Mouse (Mus musculus): ENCODE measurements around the gene Olfr825. TPM values are rescaled to one million over a fixed set of nuclear protein-coding genes. Genes with fewer than 3 reads are reported as not detected.
"Not testable (repeated sequence)": the region's sequence is repeated elsewhere in the genome, so short reads cannot be mapped to it uniquely, and the experiment has no call there.

Gene Olfr825
- polyA plus RNA-seq, 1 experiment from 2014 or later: not detected

GRCm38 (mm10) chr10:130115283-130115682, 51.3 kb downstream of the Olfr825 start, which contains the start of gene Olfr823:
Gene Olfr823 (minus strand): TSS chr10:130115383.
- H3K4me2 ChIP-seq (ENCODE audit: low read length); H3K27me3 ChIP-seq (replicated peaks; ENCODE audit: control insufficient read depth, insufficient read depth, low read length); H3K4me3 ChIP-seq (ENCODE audit: low read depth, low read length); H3K36me3 ChIP-seq (ENCODE audit: control insufficient read depth, insufficient read depth, low read length); H3K27ac ChIP-seq (ENCODE audit: low read depth, low read length); H3K9ac ChIP-seq (ENCODE audit: low read length); H3K4me1 ChIP-seq (ENCODE audit: control insufficient read depth, insufficient read depth, low read length); ATAC-seq; DNase-seq (ENCODE audit: low spot score); H3K9me3 ChIP-seq (replicated peaks; ENCODE audit: control insufficient read depth, low read length): not testable (repeated sequence)
- WGBS: 95% methylated on average over 1 of the region's 1 CpGs

Other genes with a start within 250 kb of the Olfr825 start
- gene Olfr818, start 217.7 kb downstream of the Olfr825 start, polyA plus RNA-seq (2014; fragmentation: Nextera tagmentation; extraction: Ambion mirVana): not detected in 2 replicates
- gene Olfr819, start 199.5 kb downstream of the Olfr825 start, polyA plus RNA-seq (2014; fragmentation: Nextera tagmentation; extraction: Ambion mirVana): not detected in 2 replicates
- gene Olfr247, start 190.6 kb downstream of the Olfr825 start, polyA plus RNA-seq (2014; fragmentation: Nextera tagmentation; extraction: Ambion mirVana): not detected in 2 replicates
- not detected in 2 replicates for gene Gm10310, start 181.7 kb downstream of the Olfr825 start, polyA plus RNA-seq (2014; fragmentation: Nextera tagmentation; extraction: Ambion mirVana)
- not detected in 2 replicates for gene Olfr820, start 154.1 kb downstream of the Olfr825 start, polyA plus RNA-seq (2014; fragmentation: Nextera tagmentation; extraction: Ambion mirVana)
- not detected in 2 replicates for gene Olfr821, start 136.4 kb downstream of the Olfr825 start, polyA plus RNA-seq (2014; fragmentation: Nextera tagmentation; extraction: Ambion mirVana)
- gene Olfr822, start 95.6 kb downstream of the Olfr825 start, polyA plus RNA-seq (2014; fragmentation: Nextera tagmentation; extraction: Ambion mirVana): not detected in 2 replicates
- gene Olfr823, start 51.4 kb downstream of the Olfr825 start, polyA plus RNA-seq (2014; fragmentation: Nextera tagmentation; extraction: Ambion mirVana): not detected in 2 replicates
- gene Olfr824, start 36.8 kb downstream of the Olfr825 start, polyA plus RNA-seq (2014; fragmentation: Nextera tagmentation; extraction: Ambion mirVana): not detected in 2 replicates
- gene Olfr826, start 17.4 kb upstream of the Olfr825 start, polyA plus RNA-seq (2014; fragmentation: Nextera tagmentation; extraction: Ambion mirVana): not detected in 2 replicates
- gene Olfr827, start 47.6 kb upstream of the Olfr825 start, polyA plus RNA-seq (2014; fragmentation: Nextera tagmentation; extraction: Ambion mirVana): not detected in 2 replicates
- gene Neurod4, start 113.5 kb upstream of the Olfr825 start, polyA plus RNA-seq (2014; fragmentation: Nextera tagmentation; extraction: Ambion mirVana): 6.1 and 8.1 TPM in 2 replicates
- not detected in 2 replicates for gene Tespa1, start 156.1 kb upstream of the Olfr825 start, polyA plus RNA-seq (2014; fragmentation: Nextera tagmentation; extraction: Ambion mirVana)
- not detected in 2 replicates for gene Vmn2r84, start 227.6 kb upstream of the Olfr825 start, polyA plus RNA-seq (2014; fragmentation: Nextera tagmentation; extraction: Ambion mirVana)